Mouse (Mus musculus) forebrain, embryonic 14.5 days (tissue): ENCODE results near the gene Rex2. TPM values are rescaled to one million over a fixed set of nuclear protein-coding genes. Genes with fewer than 3 reads are reported as not detected.
"Not testable (repeated sequence)": the region's sequence is repeated elsewhere in the genome, so short reads cannot be mapped to it uniquely, and the experiment has no call there.

Experiments
- ATAC-seq: fragments of 200-750 bp; cut with Nextera tagmentation; 2 replicates; pipeline ENCODE4 v1.8.0; 2017; ENCODE audit warnings: mild to moderate bottlenecking, moderate library complexity
- DNase-seq: peaks from one replicate; pipeline ENCODE4 v3.0.0-alpha.2; 2015; ENCODE audit warnings: low spot score
- H3K27ac ChIP-seq: fragments of 300-500 bp; sonication (generic); 2 replicates; pipeline ENCODE4 v1.5.1; 2014; ENCODE audit warnings: low read depth, mild to moderate bottlenecking, control low read depth, low read length, moderate library complexity
- H3K27me3 ChIP-seq: fragments of 300-500 bp; sonication (generic); replicated peaks from 2 replicates; pipeline ENCODE4 v1.6.1; 2014; ENCODE audit warnings: low read length, control low read depth, mixed read lengths; ENCODE audit not compliant: control insufficient read depth, insufficient read depth
- H3K36me3 ChIP-seq: fragments of 300-500 bp; sonication (generic); 2 replicates; pipeline ENCODE4 v1.6.1; 2014; ENCODE audit warnings: low read length, control low read depth; ENCODE audit not compliant: control insufficient read depth, insufficient read depth
- H3K4me1 ChIP-seq: fragments of 300-500 bp; sonication (generic); 2 replicates; pipeline ENCODE4 v1.6.1; 2014; ENCODE audit warnings: antibody characterized with exemption, low read length, control low read depth; ENCODE audit not compliant: control insufficient read depth, insufficient read depth
- H3K4me2 ChIP-seq: fragments of 300-500 bp; sonication (generic); 2 replicates; pipeline ENCODE4 v1.6.1; 2014; ENCODE audit warnings: mild to moderate bottlenecking, control low read depth, low read length
- H3K4me3 ChIP-seq: fragments of 300-500 bp; sonication (generic); 2 replicates; pipeline ENCODE4 v1.5.1; 2014; ENCODE audit warnings: low read depth, low read length, control low read depth
- H3K9ac ChIP-seq: fragments of 300-500 bp; sonication (generic); 2 replicates; pipeline ENCODE4 v1.6.1; 2014; ENCODE audit warnings: mild to moderate bottlenecking, low read length, control low read depth, moderate library complexity
- H3K9me3 ChIP-seq: fragments of 300-500 bp; sonication (generic); replicated peaks from 2 replicates; pipeline ENCODE4 v1.6.1; 2016; ENCODE audit warnings: low read length, control low read depth, mixed read lengths; ENCODE audit not compliant: control insufficient read depth
- WGBS: fragments of 180-500 bp; shearing (Covaris S2); extraction: QIAGEN DNeasy Blood & Tissue Kit; methylation state at CpG from one replicate; pipeline ENCODE4 v1.1.7; 2014; 5-methylcytosine and 5-hydroxymethylcytosine counted together
- polyA plus RNA-seq: library from polyadenylated mRNA; unstranded; fragments of >200 nt; fragmentation: Nextera tagmentation; extraction: Ambion mirVana; gene quantifications from 2 replicates; pipeline ENCODE4 v1.2.1, GENCODE M21; 2014

Gene Rex2
- polyA plus RNA-seq, result not detected in 2 replicates

DNA sequence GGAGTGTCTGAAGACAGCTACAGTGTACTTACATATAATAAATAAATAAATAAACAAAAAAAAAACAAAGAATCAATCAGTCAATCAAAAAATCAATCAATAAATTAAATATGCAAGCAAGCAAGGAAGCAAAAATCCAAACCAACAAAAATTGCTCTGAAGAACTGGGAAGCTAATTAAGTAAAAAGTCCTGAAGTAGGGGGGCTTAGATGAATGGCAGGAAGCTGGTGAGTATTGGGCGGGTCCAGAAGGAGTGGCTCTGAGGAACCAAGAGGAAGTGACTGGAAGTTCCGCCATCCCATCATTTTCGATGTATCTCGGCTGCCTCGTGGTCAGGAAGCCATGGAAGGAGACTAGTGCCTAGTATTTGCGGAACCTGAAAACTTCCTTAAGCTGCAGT, at the start of gene Rex2:
Rex2 (plus strand) TSS at position 301 of the 400 bp plus-strand sequence.
- ATAC-seq, H3K27me3 ChIP-seq: not testable (repeated sequence)
- WGBS, result no CpG with 5 or more reads among the region's 6 CpGs

DNA sequence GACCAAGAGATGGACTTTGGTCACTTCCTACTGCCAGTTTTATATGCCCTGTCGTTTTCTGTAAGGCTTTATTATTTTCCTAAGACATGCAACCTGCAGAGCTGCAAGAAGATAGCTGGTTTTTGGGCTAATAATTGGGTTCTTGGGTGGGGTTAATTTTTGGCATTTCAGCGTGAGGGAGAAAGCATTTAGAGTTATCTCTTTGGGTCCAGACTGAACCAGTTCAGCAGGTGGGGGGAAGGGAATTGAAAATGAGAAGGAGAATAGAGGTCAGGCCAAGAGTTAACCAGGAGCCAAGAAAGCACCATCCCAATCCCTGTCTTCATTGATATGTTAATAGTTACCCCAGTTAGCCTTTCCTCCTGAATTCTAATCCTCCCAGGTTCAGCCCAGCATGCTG, 45.1 kb upstream of the Rex2 start:
- H3K27me3 ChIP-seq, DNase-seq, H3K36me3 ChIP-seq, ATAC-seq, H3K4me1 ChIP-seq, H3K4me3 ChIP-seq, H3K9ac ChIP-seq, H3K27ac ChIP-seq, H3K4me2 ChIP-seq, H3K9me3 ChIP-seq: not testable (repeated sequence)
- 13% methylated on average over 2 of the region's 2 CpGs for WGBS

More for the DNA sequence above, at the start of gene Rex2:
- not testable (repeated sequence) for H3K9ac ChIP-seq, H3K4me2 ChIP-seq, DNase-seq, H3K9me3 ChIP-seq, H3K4me1 ChIP-seq, H3K36me3 ChIP-seq, H3K4me3 ChIP-seq, H3K27ac ChIP-seq

GRCm38 (mm10) chr4:147018400-147018799, 3.2 kb upstream of the Rex2 start:
- not testable (repeated sequence) for H3K4me1 ChIP-seq, H3K4me3 ChIP-seq, H3K27me3 ChIP-seq, DNase-seq, H3K9me3 ChIP-seq, H3K4me2 ChIP-seq, H3K9ac ChIP-seq, H3K27ac ChIP-seq, H3K36me3 ChIP-seq, ATAC-seq
- whole genome bisulfite sequencing, result no CpG with 5 or more reads among the region's 1 CpGs

DNA sequence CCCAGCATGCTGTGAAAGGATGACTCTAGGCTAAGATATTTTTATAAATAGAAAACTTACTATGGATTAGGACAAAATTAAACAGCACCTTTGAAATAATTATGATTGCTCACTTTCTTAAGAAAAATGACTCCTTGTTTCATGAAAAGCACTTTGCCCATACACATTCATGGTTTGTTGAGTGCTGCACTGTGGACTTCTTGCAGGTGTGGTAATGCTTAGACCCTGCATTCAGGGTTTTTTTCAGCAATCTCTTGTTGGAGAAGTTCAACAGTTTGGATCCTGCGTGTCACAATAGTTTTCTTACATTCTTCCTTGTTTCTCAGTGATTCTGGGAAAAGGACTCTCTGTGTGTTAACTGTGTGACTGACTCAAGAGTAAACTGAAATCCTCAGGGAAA, 4.7 kb downstream of the Rex2 start:
- not testable (repeated sequence) for H3K9me3 ChIP-seq, H3K36me3 ChIP-seq
- 69% methylated on average over 1 of the region's 1 CpGs for WGBS

DNA sequence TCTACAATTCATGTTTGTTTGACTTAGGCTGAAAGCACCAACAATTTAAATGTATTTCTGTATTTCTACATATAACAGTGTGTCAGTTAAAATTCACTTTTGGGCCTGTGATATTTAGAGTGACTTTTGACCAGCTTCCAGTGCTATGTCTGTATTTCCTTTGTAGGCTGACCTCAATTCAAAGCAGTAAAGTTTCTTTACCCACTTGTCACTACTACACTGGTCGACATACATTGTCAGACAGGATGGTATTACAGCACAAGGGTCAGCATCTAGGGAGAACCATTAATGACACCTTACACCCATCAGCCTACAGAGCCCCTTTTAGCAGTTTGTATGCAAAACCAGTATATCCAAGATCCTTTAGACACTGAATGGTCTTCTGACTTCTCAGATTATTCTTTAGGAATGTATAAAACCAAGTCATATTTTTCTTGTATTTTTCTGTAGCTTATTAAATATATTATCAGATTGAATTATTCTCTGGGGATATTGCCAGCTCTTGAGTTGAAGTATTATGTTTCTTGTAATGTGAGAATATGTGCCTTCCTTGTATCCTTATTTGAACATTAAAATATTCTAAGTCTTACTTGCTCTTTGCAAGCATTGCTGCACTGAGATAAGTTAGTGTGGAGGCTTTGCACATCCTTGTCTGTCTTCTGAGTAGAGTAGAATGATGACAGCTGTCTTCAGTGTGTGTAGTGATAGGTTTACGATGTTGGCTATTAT, 9.8 kb downstream of the Rex2 start:
- H3K4me1 ChIP-seq, H3K4me3 ChIP-seq, H3K27ac ChIP-seq, DNase-seq, H3K36me3 ChIP-seq, H3K4me2 ChIP-seq, H3K27me3 ChIP-seq, H3K9me3 ChIP-seq, ATAC-seq, H3K9ac ChIP-seq: not testable (repeated sequence)
- WGBS, result 93% methylated on average over 1 of the region's 2 CpGs

More for the DNA sequence above, 4.7 kb downstream of the Rex2 start:
- not testable (repeated sequence) for H3K27me3 ChIP-seq, H3K9ac ChIP-seq, DNase-seq, H3K4me3 ChIP-seq, H3K4me1 ChIP-seq, H3K4me2 ChIP-seq, ATAC-seq, H3K27ac ChIP-seq

DNA sequence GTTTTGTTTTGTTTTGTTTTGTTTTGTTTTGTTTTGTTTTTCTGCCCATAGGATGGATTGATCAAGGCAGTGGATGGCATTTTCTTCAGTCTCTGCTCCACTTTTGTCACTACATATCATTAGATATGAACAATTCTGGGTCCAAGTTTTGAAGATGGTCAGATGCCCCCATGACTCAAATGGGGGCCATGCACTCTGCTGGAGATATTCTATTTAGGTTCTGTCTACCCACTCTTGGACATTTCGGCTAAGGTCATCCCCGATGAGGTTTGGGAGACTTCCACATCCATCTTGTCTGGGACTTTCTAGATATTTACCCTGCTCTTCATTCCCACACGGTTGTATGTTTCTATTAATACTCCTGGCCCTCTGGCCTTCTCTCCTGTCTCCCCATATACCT, 42.1 kb downstream of the Rex2 start:
- not testable (repeated sequence) for ATAC-seq, H3K4me3 ChIP-seq, H3K9me3 ChIP-seq, H3K27me3 ChIP-seq, H3K27ac ChIP-seq, DNase-seq, H3K36me3 ChIP-seq, H3K4me1 ChIP-seq, H3K9ac ChIP-seq, H3K4me2 ChIP-seq
- 100% methylated on average over 2 of the region's 3 CpGs for WGBS

DNA sequence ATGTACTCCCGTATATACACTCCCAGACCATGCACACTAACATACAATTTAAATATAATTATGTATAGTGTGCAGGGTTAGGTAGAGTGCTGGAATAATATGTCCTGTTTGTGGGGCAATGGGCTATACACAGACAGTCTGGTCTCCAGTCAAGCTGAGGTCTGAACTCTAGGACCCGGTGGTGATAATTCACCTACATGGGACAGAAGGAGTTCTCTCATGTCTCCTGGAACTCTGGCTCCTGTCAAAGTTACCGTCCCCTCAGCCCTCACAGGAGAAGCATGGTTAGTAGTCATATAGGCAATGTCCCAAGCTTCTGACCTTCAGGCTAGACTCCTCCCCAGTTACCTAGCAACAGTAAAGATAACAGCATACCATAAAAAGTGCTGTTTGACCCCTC, 44.2 kb downstream of the Rex2 start:
- not testable (repeated sequence) for DNase-seq, H3K27ac ChIP-seq, H3K4me2 ChIP-seq, H3K9me3 ChIP-seq, H3K36me3 ChIP-seq, H3K4me3 ChIP-seq, H3K27me3 ChIP-seq, H3K4me1 ChIP-seq, H3K9ac ChIP-seq, ATAC-seq
- 82% methylated on average over 2 of the region's 3 CpGs for WGBS

DNA sequence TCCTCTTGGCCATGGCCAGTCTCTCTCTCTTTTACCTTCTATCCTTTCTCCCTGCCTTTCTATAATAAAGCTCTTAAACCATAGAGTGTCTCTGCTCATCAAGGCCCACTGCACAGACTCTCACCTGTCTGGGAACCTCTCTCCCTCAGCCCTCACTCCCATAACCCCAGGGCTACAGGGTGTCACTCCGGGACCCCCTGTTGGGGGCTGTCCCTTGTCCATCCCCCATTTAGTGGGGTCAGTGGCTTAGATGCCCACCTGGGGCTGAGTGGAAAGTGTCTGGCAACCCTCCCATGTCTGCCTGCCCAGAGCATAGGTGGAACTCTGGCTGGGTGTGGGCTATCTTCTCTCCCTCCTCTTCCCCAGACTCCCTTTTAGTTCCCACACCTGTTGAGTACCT, 44.7 kb downstream of the Rex2 start:
- 88% methylated on average over 1 of the region's 1 CpGs for WGBS
- H3K36me3 ChIP-seq, H3K4me2 ChIP-seq, DNase-seq, H3K27ac ChIP-seq, ATAC-seq, H3K9ac ChIP-seq, H3K27me3 ChIP-seq, H3K4me1 ChIP-seq, H3K9me3 ChIP-seq, H3K4me3 ChIP-seq: not testable (repeated sequence)

GRCm38 (mm10) chr4:147095641-147096040, 74.0 kb downstream of the Rex2 start:
- not testable (repeated sequence) for ATAC-seq, H3K9me3 ChIP-seq, H3K27me3 ChIP-seq, H3K4me2 ChIP-seq, H3K27ac ChIP-seq, H3K36me3 ChIP-seq, H3K9ac ChIP-seq, H3K4me3 ChIP-seq, H3K4me1 ChIP-seq, DNase-seq
- 66% methylated on average over 2 of the region's 2 CpGs for WGBS
